Mouse (Mus musculus) heart, postnatal 0 days (tissue): ENCODE data around the gene Tmprss7. TPM values are rescaled to one million over a fixed set of nuclear protein-coding genes. Genes with fewer than 3 reads are reported as not detected.

Experiments used
- ATAC-seq: fragments of 200-750 bp; cut with Nextera tagmentation; 2 replicates; pipeline ENCODE4 v1.8.0; 2017; ENCODE audit warnings: low read depth, moderate number of reproducible peaks, moderate library complexity; ENCODE audit not compliant: insufficient read depth
- DNase-seq: peaks from one replicate; pipeline ENCODE4 v3.0.0-alpha.2; 2016; ENCODE audit warnings: low spot score
- H3K27ac ChIP-seq: fragments of 300-500 bp; sonication (generic); 2 replicates; pipeline ENCODE4 v1.5.1; 2014; ENCODE audit warnings: low read depth, mild to moderate bottlenecking
- H3K27me3 ChIP-seq: fragments of 300-500 bp; sonication (generic); 2 replicates; pipeline ENCODE4 v1.6.1; 2014; ENCODE audit warnings: low read length, mixed read lengths; ENCODE audit not compliant: control insufficient read depth, insufficient read depth
- H3K36me3 ChIP-seq: fragments of 300-500 bp; sonication (generic); replicated peaks from 2 replicates; pipeline ENCODE4 v1.6.1; 2014; ENCODE audit warnings: low read length, mixed read lengths; ENCODE audit not compliant: control insufficient read depth, insufficient read depth
- H3K4me1 ChIP-seq: fragments of 300-500 bp; sonication (generic); 2 replicates; pipeline ENCODE4 v1.6.1; 2014; ENCODE audit warnings: antibody characterized with exemption; ENCODE audit not compliant: control insufficient read depth, insufficient read depth
- H3K4me2 ChIP-seq: fragments of 300-500 bp; sonication (generic); 2 replicates; pipeline ENCODE4 v1.6.1; 2014; ENCODE audit warnings: low read depth, mild to moderate bottlenecking, low read length, moderate library complexity
- H3K4me3 ChIP-seq: fragments of 300-500 bp; sonication (generic); 2 replicates; pipeline ENCODE4 v1.5.1; 2014; ENCODE audit warnings: low read depth, low read length
- H3K9ac ChIP-seq: fragments of 300-500 bp; sonication (generic); replicated peaks from 2 replicates; pipeline ENCODE4 v1.6.1; 2014; ENCODE audit warnings: low read depth, low read length, mixed read lengths
- H3K9me3 ChIP-seq: fragments of 300-500 bp; sonication (generic); replicated peaks from 2 replicates; pipeline ENCODE4 v1.6.1; 2016; ENCODE audit warnings: low read length; ENCODE audit not compliant: control insufficient read depth
- CTCF ChIP-seq: IDR thresholded peaks from 2 replicates; pipeline ENCODE4 v1.5.1; 2016; ENCODE audit warnings: antibody characterized with exemption, control low read depth, low read depth
- EP300 ChIP-seq: IDR thresholded peaks from 2 replicates; pipeline ENCODE4 v1.6.1; 2016; ENCODE audit warnings: antibody characterized with exemption, low read depth
- WGBS: fragments of 180-500 bp; shearing (Covaris S2); extraction: QIAGEN DNeasy Blood & Tissue Kit; methylation state at CpG from one replicate; pipeline ENCODE4 v1.1.7; 2014; 5-methylcytosine and 5-hydroxymethylcytosine counted together
- polyA plus RNA-seq: library from polyadenylated mRNA; unstranded; fragments of >200 nt; fragmentation: Nextera tagmentation; extraction: Ambion mirVana; gene quantifications from 2 replicates; pipeline ENCODE4 v1.2.1, GENCODE M21; 2015
- total RNA-seq: library from RNA; depleted of rRNA; stranded (reverse); fragments of >200 nt; gene quantifications from 2 replicates; pipeline ENCODE4 v1.2.3, GENCODE M21; 2014; ENCODE audit warnings: low replicate concordance

Gene Tmprss7
- total and polyA plus RNA-seq, 2 experiments from 2014 or later = not detected

- Histone ChIP-seq H3K27ac (no peak overlapping the region), H3K36me3 (no peaks in the 10 kb centered on the region), H3K9ac (no peak overlapping the region), H3K9me3 (no peaks in the 10 kb centered on the region), H3K4me2 (no peak overlapping the region), H3K4me1 (no peaks in the 10 kb centered on the region), H3K4me3 (no peak overlapping the region), H3K27me3 (no peaks in the 10 kb centered on the region)
- TF ChIP-seq CTCF (no peak), EP300 (no peak)
- ATAC-seq = no peak
- 66% methylated on average over 6 of the region's 6 CpGs for WGBS
- DNase-seq = no peak
Observed at GRCm38 (mm10) chr16:45697996-45698395, 4.5 kb upstream of the Tmprss7 start.

GRCm38 (mm10) chr16:45695445-45696160, 2.1 kb upstream of the Tmprss7 start:
- H3K27me3 ChIP-seq = no peaks in the 10 kb centered on the region
- H3K4me1 ChIP-seq = no peaks in the 10 kb centered on the region
- H3K9me3 ChIP-seq = no peaks in the 10 kb centered on the region
- ATAC-seq (no peak), DNase-seq (no peak)
- H3K4me2 ChIP-seq = no peak overlapping the region
- H3K4me3 ChIP-seq = no peak overlapping the region
- WGBS = 75% methylated on average over 9 of the region's 9 CpGs
- H3K36me3 ChIP-seq = no peaks in the 10 kb centered on the region
- H3K27ac ChIP-seq = no peak overlapping the region
- TF ChIP-seq CTCF (no peak), EP300 (no peak)
- no peak overlapping the region for H3K9ac ChIP-seq

GRCm38 (mm10) chr16:45692851-45693250, 607 bp downstream of the Tmprss7 start:
- Histone ChIP-seq H3K4me1 (no peaks in the 10 kb centered on the region), H3K9me3 (no peaks in the 10 kb centered on the region), H3K27ac (no peak overlapping the region), H3K27me3 (no peaks in the 10 kb centered on the region), H3K9ac (no peak overlapping the region), H3K4me3 (no peak overlapping the region), H3K4me2 (no peak overlapping the region), H3K36me3 (no peaks in the 10 kb centered on the region)
- no peak for TF ChIP-seq CTCF
- ATAC-seq = no peak
- no peak for DNase-seq
- 58% methylated on average over 3 of the region's 3 CpGs for WGBS

GRCm38 (mm10) chr16:45690178-45690577, 3.3 kb downstream of the Tmprss7 start:
- Histone ChIP-seq H3K36me3 (no peaks in the 10 kb centered on the region), H3K4me1 (no peaks in the 10 kb centered on the region), H3K9me3 (no peaks in the 10 kb centered on the region), H3K27me3 (no peaks in the 10 kb centered on the region), H3K9ac (no peak overlapping the region), H3K27ac (no peak overlapping the region), H3K4me2 (no peak overlapping the region), H3K4me3 (no peak overlapping the region)
- WGBS = 50% methylated on average over 4 of the region's 4 CpGs
- DNase-seq (no peak), ATAC-seq (no peak)
- TF ChIP-seq CTCF = no peak
- no peak for TF ChIP-seq EP300

- TF ChIP-seq EP300 (no peak), CTCF (no peak)
- Histone ChIP-seq H3K36me3 (no peaks in the 10 kb centered on the region), H3K27me3 (no peaks in the 10 kb centered on the region), H3K9ac (no peak overlapping the region), H3K4me1 (no peaks in the 10 kb centered on the region), H3K4me2 (no peak overlapping the region), H3K4me3 (no peak overlapping the region), H3K27ac (no peak overlapping the region), H3K9me3 (no peaks in the 10 kb centered on the region)
- 70% methylated on average over 3 of the region's 3 CpGs for WGBS
- ATAC-seq = no peak
- DNase-seq = no peak
Observed at GRCm38 (mm10) chr16:45686833-45687232, 6.6 kb downstream of the Tmprss7 start.

GRCm38 (mm10) chr16:45685295-45685694, 8.2 kb downstream of the Tmprss7 start:
- no peak overlapping the region for H3K9ac ChIP-seq
- no peak overlapping the region for H3K4me3 ChIP-seq
- no peak overlapping the region for H3K27ac ChIP-seq
- H3K4me1 ChIP-seq = no peaks in the 10 kb centered on the region
- TF ChIP-seq EP300 = no peak
- no peak for TF ChIP-seq CTCF
- H3K36me3 ChIP-seq = no peaks in the 10 kb centered on the region
- ATAC-seq (no peak), DNase-seq (no peak)
- H3K9me3 ChIP-seq = no peaks in the 10 kb centered on the region
- WGBS = 60% methylated on average over 3 of the region's 3 CpGs
- no peaks in the 10 kb centered on the region for H3K27me3 ChIP-seq
- no peak overlapping the region for H3K4me2 ChIP-seq
